Mouse (Mus musculus) c-Kit-positive CD71-negative TER-119-negative erythroid progenitor cells, embryonic 14.5 days (primary cell): ENCODE results near the gene Chrm5.
A peak's percentile ranks its signal among the peaks of the same experiment; 100 is the strongest.
"Not testable (repeated sequence)": the region's sequence is repeated elsewhere in the genome, so short reads cannot be mapped to it uniquely, and the experiment has no call there.

Experiments used
- DNase-seq: peaks from one replicate; pipeline ENCODE4 v3.0.0-alpha.2; 2013; ENCODE audit warnings: low read depth

Chrm5 gene

GRCm38 (mm10) chr2:112481564-112481963, 995 bp upstream of the Chrm5 start:
- peak; percentile 47 for DNase-seq

- no peak for DNase-seq
These were observed 4.0 kb downstream of the Chrm5 start for GRCm38 (mm10) chr2:112476554-112476953.

- no peak for DNase-seq
These were observed 5.4 kb downstream of the Chrm5 start for GRCm38 (mm10) chr2:112474997-112475724.

- DNase-seq, result no peak
These were observed 8.5 kb downstream of the Chrm5 start for GRCm38 (mm10) chr2:112472076-112472475.

GRCm38 (mm10) chr2:112470961-112471381, 9.6 kb downstream of the Chrm5 start:
- no peak for DNase-seq

GRCm38 (mm10) chr2:112469542-112469941, 11.0 kb downstream of the Chrm5 start:
- no peak for DNase-seq

GRCm38 (mm10) chr2:112460557-112460956, 20.0 kb downstream of the Chrm5 start:
- DNase-seq, result no peak

GRCm38 (mm10) chr2:112454862-112455564, 25.6 kb downstream of the Chrm5 start, which contains the start of gene Emc7:
Gene Emc7, plus strand, starts transcription at chr2:112454997.
- peak; percentile 86 for DNase-seq

- DNase-seq, result no peak
These were observed 26.3 kb downstream of the Chrm5 start for GRCm38 (mm10) chr2:112454125-112454861.

GRCm38 (mm10) chr2:112452513-112452912, 28.1 kb downstream of the Chrm5 start:
- DNase-seq, result not testable (repeated sequence)

- DNase-seq, result peak; percentile 36
These were observed 30.8 kb downstream of the Chrm5 start for GRCm38 (mm10) chr2:112449597-112450296.

GRCm38 (mm10) chr2:112448510-112449059, 32.0 kb downstream of the Chrm5 start:
- DNase-seq, result no peak

- DNase-seq, result not testable (repeated sequence)
These were observed 32.5 kb downstream of the Chrm5 start for GRCm38 (mm10) chr2:112448046-112448445.

GRCm38 (mm10) chr2:112445511-112445910, 35.1 kb downstream of the Chrm5 start:
- DNase-seq, result no peak

- no peak for DNase-seq
These were observed 37.1 kb downstream of the Chrm5 start for GRCm38 (mm10) chr2:112443491-112443890.

- DNase-seq, result no peak
These were observed 43.0 kb downstream of the Chrm5 start for GRCm38 (mm10) chr2:112437589-112437988.

GRCm38 (mm10) chr2:112436292-112436691, 44.3 kb downstream of the Chrm5 start:
- DNase-seq, result no peak

- DNase-seq, result no peak
These were observed 47.2 kb downstream of the Chrm5 start for GRCm38 (mm10) chr2:112433359-112433758.

GRCm38 (mm10) chr2:112432523-112432922, 48.0 kb downstream of the Chrm5 start:
- no peak for DNase-seq

- DNase-seq, result no peak
These were observed 50.2 kb downstream of the Chrm5 start for GRCm38 (mm10) chr2:112430403-112430802.

- DNase-seq, result no peak
These were observed 50.9 kb downstream of the Chrm5 start for GRCm38 (mm10) chr2:112429665-112430064.
